Mouse (Mus musculus): ENCODE results near the gene Phlda3. TPM values are rescaled to one million over a fixed set of nuclear protein-coding genes. Genes with fewer than 3 reads are reported as not detected.

Gene Phlda3
- total RNA-seq, 1 experiment from 2014 or later, result 44.9 TPM

GRCm38 (mm10) chr1:135757287-135757686 is 8.6 kb upstream of the Phlda3 start:
- no peak for DNase-seq

GRCm38 (mm10) chr1:135759685-135760084 is 6.2 kb upstream of the Phlda3 start:
- peak; percentile 13 for DNase-seq

GRCm38 (mm10) chr1:135760216-135760615 is 5.7 kb upstream of the Phlda3 start:
- DNase-seq, result no peak

GRCm38 (mm10) chr1:135761728-135762127 is 4.2 kb upstream of the Phlda3 start:
- no peak for DNase-seq

- DNase-seq, result no peak
These were observed 2.3 kb upstream of the Phlda3 start for GRCm38 (mm10) chr1:135763503-135764205.

- DNase-seq, result no peak
These were observed 1.8 kb upstream of the Phlda3 start for GRCm38 (mm10) chr1:135764206-135764528.

GRCm38 (mm10) chr1:135766592-135767306 is 830 bp downstream of the Phlda3 start:
- no peak for DNase-seq

GRCm38 (mm10) chr1:135767324-135767890 is 1.5 kb downstream of the Phlda3 start:
- DNase-seq, result peak; percentile 29

GRCm38 (mm10) chr1:135768400-135768799 is 2.5 kb downstream of the Phlda3 start:
- no peak for DNase-seq

- peak; percentile 54 for DNase-seq
These were observed 4.3 kb downstream of the Phlda3 start for GRCm38 (mm10) chr1:135770237-135770636.

GRCm38 (mm10) chr1:135770896-135771572 is 5.1 kb downstream of the Phlda3 start:
- peak; percentile 81 for DNase-seq

- no peak for DNase-seq
These were observed 5.7 kb downstream of the Phlda3 start for GRCm38 (mm10) chr1:135771573-135771970.

- DNase-seq, result no peak
These were observed 10.7 kb downstream of the Phlda3 start for GRCm38 (mm10) chr1:135776596-135776995.

GRCm38 (mm10) chr1:135777046-135777445 is 11.1 kb downstream of the Phlda3 start:
- DNase-seq, result no peak

- peak; percentile 42 for DNase-seq
These were observed 13.0 kb downstream of the Phlda3 start, which contains the start of gene Tnni1 for GRCm38 (mm10) chr1:135778780-135779535. TSS of gene Tnni1 (plus strand) at chr1:135779434.

- no peak for DNase-seq
These were observed 14.7 kb downstream of the Phlda3 start for GRCm38 (mm10) chr1:135780649-135781048.

GRCm38 (mm10) chr1:135781220-135781619 is 15.3 kb downstream of the Phlda3 start:
- DNase-seq, result peak; percentile 86

GRCm38 (mm10) chr1:135782816-135783215 is 16.9 kb downstream of the Phlda3 start:
- peak; percentile 26 for DNase-seq

- peak; percentile 90 for DNase-seq
These were observed 21.9 kb downstream of the Phlda3 start for GRCm38 (mm10) chr1:135787799-135788198.

- DNase-seq, result peak; percentile 47
These were observed 22.8 kb downstream of the Phlda3 start for GRCm38 (mm10) chr1:135788708-135789107.

GRCm38 (mm10) chr1:135789815-135790214 is 23.9 kb downstream of the Phlda3 start:
- DNase-seq, result peak; percentile 89

All from adrenal gland, postnatal 14 days (tissue).